Mouse (Mus musculus) lung, embryonic 16.5 days (tissue): ENCODE results near the gene Srcin1. TPM values are rescaled to one million over a fixed set of nuclear protein-coding genes. Genes with fewer than 3 reads are reported as not detected.

Experiments used
- ATAC-seq: fragments of 200-750 bp; cut with Nextera tagmentation; 2 replicates; pipeline ENCODE4 v1.8.0; 2017; ENCODE audit warnings: low read depth, mild to moderate bottlenecking, moderate library complexity
- H3K27ac ChIP-seq: fragments of 300-500 bp; sonication (generic); 2 replicates; pipeline ENCODE4 v1.5.1; 2014; ENCODE audit warnings: mild to moderate bottlenecking, control low read depth, low read length
- H3K27me3 ChIP-seq: fragments of 300-500 bp; sonication (generic); 2 replicates; pipeline ENCODE4 v1.6.1; 2014; ENCODE audit warnings: low read depth, low read length, mixed read lengths; ENCODE audit not compliant: control insufficient read depth, insufficient read depth
- H3K36me3 ChIP-seq: fragments of 300-500 bp; sonication (generic); 2 replicates; pipeline ENCODE4 v1.6.1; 2014; ENCODE audit warnings: low read length; ENCODE audit not compliant: control insufficient read depth, insufficient read depth
- H3K4me1 ChIP-seq: fragments of 300-500 bp; sonication (generic); replicated peaks from 2 replicates; pipeline ENCODE4 v1.6.1; 2014; ENCODE audit warnings: low read length, mixed read lengths; ENCODE audit not compliant: control insufficient read depth, insufficient read depth
- H3K4me2 ChIP-seq: fragments of 300-500 bp; sonication (generic); 2 replicates; pipeline ENCODE4 v1.6.1; 2014; ENCODE audit warnings: low read depth, low read length, control low read depth
- H3K4me3 ChIP-seq: fragments of 300-500 bp; sonication (generic); 2 replicates; pipeline ENCODE4 v1.5.1; 2014; ENCODE audit warnings: mild to moderate bottlenecking, low read length, control low read depth
- H3K9ac ChIP-seq: fragments of 300-500 bp; sonication (generic); 2 replicates; pipeline ENCODE4 v1.6.1; 2014; ENCODE audit warnings: low read length, control low read depth
- H3K9me3 ChIP-seq: fragments of 300-500 bp; sonication (generic); 2 replicates; pipeline ENCODE4 v1.6.1; 2016; ENCODE audit warnings: low read length; ENCODE audit not compliant: control insufficient read depth
- WGBS: fragments of 180-500 bp; shearing (Covaris S2); extraction: QIAGEN DNeasy Blood & Tissue Kit; methylation state at CpG from one replicate; pipeline ENCODE4 v1.1.7; 2014; 5-methylcytosine and 5-hydroxymethylcytosine counted together
- polyA plus RNA-seq: library from polyadenylated mRNA; unstranded; fragments of >200 nt; fragmentation: Nextera tagmentation; extraction: Ambion mirVana; gene quantifications from 2 replicates; pipeline ENCODE4 v1.2.1, GENCODE M21; 2015

Gene Srcin1
- 0.70 and 0.83 TPM in 2 replicates for polyA plus RNA-seq

GRCm38 (mm10) chr11:97576136-97576906 lies at the start of gene Srcin1:
Gene Srcin1 (minus strand): TSS chr11:97576186.
- Histone ChIP-seq H3K4me1 (peaks cover 16% of the 10 kb centered on the region), H3K9ac (peak within 1 kb of the TSS; percentile 72), H3K4me2 (peak within 1 kb of the TSS; percentile 98), H3K27me3 (peaks cover 36% of the 10 kb centered on the region), H3K27ac (peak within 1 kb of the TSS; percentile 91), H3K36me3 (no peaks in the 10 kb centered on the region), H3K9me3 (no peaks in the 10 kb centered on the region), H3K4me3 (peak within 1 kb of the TSS; percentile 72)
- WGBS = 15% methylated on average over 9 of the region's 9 CpGs
- ATAC-seq = peak; percentile 79

GRCm38 (mm10) chr11:97625551-97625950 lies 49.6 kb upstream of the Srcin1 start:
- WGBS = 67% methylated on average over 5 of the region's 5 CpGs
- H3K4me1 ChIP-seq = peaks cover 30% of the 10 kb centered on the region
- no peak overlapping the region for H3K4me3 ChIP-seq
- ATAC-seq = no peak
- no peak overlapping the region for H3K27ac ChIP-seq
- no peaks in the 10 kb centered on the region for H3K36me3 ChIP-seq
- H3K27me3 ChIP-seq = peaks cover 57% of the 10 kb centered on the region
- H3K9ac ChIP-seq = no peak overlapping the region
- no peaks in the 10 kb centered on the region for H3K9me3 ChIP-seq
- H3K4me2 ChIP-seq = no peak overlapping the region

- Histone ChIP-seq H3K36me3 (no peaks in the 10 kb centered on the region), H3K9me3 (no peaks in the 10 kb centered on the region), H3K9ac (no peak overlapping the region), H3K4me3 (no peak overlapping the region), H3K27me3 (peaks cover 46% of the 10 kb centered on the region), H3K4me2 (no peak overlapping the region), H3K4me1 (peaks cover 12% of the 10 kb centered on the region), H3K27ac (no peak overlapping the region)
- 52% methylated on average over 9 of the region's 9 CpGs for WGBS
- ATAC-seq = no peak
These were observed 47.2 kb upstream of the Srcin1 start for GRCm38 (mm10) chr11:97623166-97623565.

- ATAC-seq = peak; percentile 59; the same call in 1 of the 2 replicates
- Histone ChIP-seq H3K36me3 (no peaks in the 10 kb centered on the region), H3K4me2 (no peak overlapping the region), H3K9ac (no peak overlapping the region), H3K4me3 (no peak overlapping the region), H3K9me3 (no peaks in the 10 kb centered on the region), H3K4me1 (peaks cover 7% of the 10 kb centered on the region; the same call in 1 of the 2 replicates), H3K27ac (no peak overlapping the region), H3K27me3 (peaks cover 43% of the 10 kb centered on the region)
- 4% methylated on average over 6 of the region's 6 CpGs for WGBS
These were observed 46.5 kb upstream of the Srcin1 start for GRCm38 (mm10) chr11:97622440-97622839.

GRCm38 (mm10) chr11:97619391-97619795 lies 43.4 kb upstream of the Srcin1 start:
- Histone ChIP-seq H3K9me3 (no peaks in the 10 kb centered on the region), H3K4me3 (no peak overlapping the region), H3K36me3 (no peaks in the 10 kb centered on the region), H3K4me2 (no peak overlapping the region), H3K27ac (no peak overlapping the region), H3K9ac (no peak overlapping the region), H3K27me3 (peaks cover 21% of the 10 kb centered on the region; the same call in 1 of the 2 replicates), H3K4me1 (no peaks in the 10 kb centered on the region)
- ATAC-seq = no peak
- WGBS = 57% methylated on average over 5 of the region's 5 CpGs

- Histone ChIP-seq H3K4me2 (no peak overlapping the region), H3K27me3 (peaks cover 16% of the 10 kb centered on the region; the same call in 1 of the 2 replicates), H3K4me1 (no peaks in the 10 kb centered on the region), H3K27ac (no peak overlapping the region), H3K4me3 (no peak overlapping the region), H3K36me3 (no peaks in the 10 kb centered on the region), H3K9me3 (no peaks in the 10 kb centered on the region), H3K9ac (no peak overlapping the region)
- no peak for ATAC-seq
- WGBS = 32% methylated on average over 11 of the region's 11 CpGs
These were observed 42.4 kb upstream of the Srcin1 start for GRCm38 (mm10) chr11:97618368-97618767.

GRCm38 (mm10) chr11:97615276-97615675 lies 39.3 kb upstream of the Srcin1 start:
- WGBS = 78% methylated on average over 4 of the region's 4 CpGs
- Histone ChIP-seq H3K4me1 (no peaks in the 10 kb centered on the region), H3K9ac (no peak overlapping the region), H3K4me2 (no peak overlapping the region), H3K36me3 (no peaks in the 10 kb centered on the region), H3K9me3 (no peaks in the 10 kb centered on the region), H3K27ac (no peak overlapping the region), H3K27me3 (peaks cover 12% of the 10 kb centered on the region; the same call in 1 of the 2 replicates), H3K4me3 (no peak overlapping the region)
- no peak for ATAC-seq

GRCm38 (mm10) chr11:97611076-97611475 lies 35.1 kb upstream of the Srcin1 start:
- no peaks in the 10 kb centered on the region for H3K9me3 ChIP-seq

GRCm38 (mm10) chr11:97609743-97610142 lies 33.8 kb upstream of the Srcin1 start:
- Histone ChIP-seq H3K9me3 (no peaks in the 10 kb centered on the region), H3K27me3 (no peaks in the 10 kb centered on the region), H3K27ac (no peak overlapping the region), H3K9ac (no peak overlapping the region), H3K4me1 (no peaks in the 10 kb centered on the region), H3K4me2 (no peak overlapping the region), H3K4me3 (no peak overlapping the region), H3K36me3 (no peaks in the 10 kb centered on the region)
- WGBS = 65% methylated on average over 13 of the region's 13 CpGs
- no peak for ATAC-seq

More at GRCm38 (mm10) chr11:97611076-97611475, 35.1 kb upstream of the Srcin1 start:
- no peak overlapping the region for H3K4me3 ChIP-seq
- no peak for ATAC-seq
- no peak overlapping the region for H3K4me2 ChIP-seq
- no peak overlapping the region for H3K9ac ChIP-seq
- no peaks in the 10 kb centered on the region for H3K27me3 ChIP-seq
- WGBS = 46% methylated on average over 8 of the region's 8 CpGs
- H3K27ac ChIP-seq = no peak overlapping the region
- H3K4me1 ChIP-seq = no peaks in the 10 kb centered on the region
- H3K36me3 ChIP-seq = no peaks in the 10 kb centered on the region
